Mouse (Mus musculus) E14TG2a.4 (cell line): Measurements from ENCODE around the gene Tenm1.

Experiments used
- CTCF ChIP-seq: conservative IDR thresholded peaks from 2 replicates; pipeline ENCODE4 v1.5.1; 2014; ENCODE audit warnings: low read length
- NANOG ChIP-seq: IDR thresholded peaks from 2 replicates; pipeline ENCODE4 v1.6.1; 2014; ENCODE audit warnings: borderline replicate concordance, low read length, mixed read lengths
- POU5F1 ChIP-seq: IDR thresholded peaks from 2 replicates; pipeline ENCODE4 v1.6.1; 2014; ENCODE audit warnings: low read length, borderline replicate concordance

DNA sequence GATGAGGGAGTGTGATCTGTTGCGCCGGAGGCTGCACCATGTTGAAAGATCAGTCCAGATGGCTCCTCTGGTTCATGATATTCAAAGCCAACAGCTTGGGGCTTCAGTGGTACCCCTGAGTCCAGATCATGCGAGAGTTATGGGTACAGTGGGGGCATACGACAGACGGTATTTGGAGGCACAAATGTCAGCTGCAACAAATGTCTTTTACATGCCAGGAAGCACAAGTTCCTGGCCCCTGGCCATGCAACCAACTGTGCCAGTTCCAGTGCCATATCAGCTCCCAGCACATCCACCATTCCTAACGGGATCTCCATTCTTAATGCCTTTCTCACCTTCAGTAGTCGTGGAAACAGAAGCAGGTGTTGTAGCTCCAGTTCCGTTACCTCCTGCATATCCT, 938.6 kb downstream of the Tenm1 start:
- no peak for TF ChIP-seq CTCF
- no peak for TF ChIP-seq NANOG
- no peak for TF ChIP-seq POU5F1
